Mouse (Mus musculus) cortical plate, adult 2 months (tissue): ENCODE results near the gene Dse.

Experiments
- CTCF ChIP-seq: fragments of 200-500 bp; IDR thresholded peaks from 2 replicates; pipeline ENCODE4 v1.5.1; 2011; ENCODE audit warnings: mild to moderate bottlenecking, control low read depth, low read length; ENCODE audit not compliant: insufficient read depth; ENCODE audit errors: extremely low read depth
- POLR2A ChIP-seq: fragments of 200-500 bp; IDR thresholded peaks from 2 replicates; pipeline ENCODE4 v1.6.1; 2011; ENCODE audit warnings: mild to moderate bottlenecking, low read length, control low read depth; ENCODE audit not compliant: insufficient read depth; ENCODE audit errors: extremely low read depth

GRCm38 (mm10) chr10:34197269-34197668, 10.2 kb downstream of the Dse start:
- no peak for TF ChIP-seq POLR2A
- TF ChIP-seq CTCF: no peak
